Comparison of ENCODE assay signal across 10 mouse cellular contexts in the genomic region with DNA sequence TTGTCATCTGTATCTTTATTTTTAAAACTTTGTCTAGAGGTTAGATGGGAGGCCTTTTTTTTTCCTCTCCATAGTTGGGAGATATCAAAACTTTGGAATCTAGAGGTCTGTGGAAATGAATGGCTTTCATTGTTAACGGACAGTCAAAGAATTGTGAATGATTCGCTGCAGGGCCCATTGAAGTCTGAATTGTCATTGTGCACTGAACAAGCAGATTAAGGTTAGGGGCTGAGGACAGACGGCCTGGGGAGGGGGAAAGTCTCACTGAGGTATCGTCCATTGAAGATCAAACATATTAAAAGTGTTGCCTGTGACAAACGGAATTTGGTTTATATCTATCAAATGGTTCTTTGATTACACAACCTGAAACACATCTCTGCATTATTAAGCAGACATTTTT.
"Had no signal": no experiment of that assay in that cellular context is flagged by ENCODE, and none has a peak within 500 bp of the region (broad histone marks: within the 10 kb centered on the region; RNA-seq: fewer than 3 reads in every experiment).

No protein-coding gene starts in this region.

- H3K9me3 ChIP-seq: limb, embryonic 12.5 days; midbrain, embryonic 15.5 days; neural tube, embryonic 13.5 days had no signal

- H3K4me1 ChIP-seq: midbrain, embryonic 15.5 days had no signal

- H3K4me2 ChIP-seq: limb, embryonic 12.5 days; midbrain, embryonic 15.5 days; neural tube, embryonic 13.5 days had no signal

- H3K36me3 ChIP-seq: limb, embryonic 12.5 days; midbrain, embryonic 15.5 days; neural tube, embryonic 13.5 days had no signal

- DNase-seq: kidney, adult 8-10 months; kidney, postnatal 25 days; lung, adult 18-20 months; right cerebral cortex, adult 18-20 months; right cerebral cortex, postnatal 25 days; thymus, postnatal 36 days had no signal

- H3K9ac ChIP-seq: limb, embryonic 12.5 days; liver, embryonic 14.5 days; midbrain, embryonic 15.5 days; neural tube, embryonic 13.5 days had no signal

- H3K4me3 ChIP-seq: limb, embryonic 12.5 days; midbrain, embryonic 15.5 days; neural tube, embryonic 13.5 days had no signal

- H3K27ac ChIP-seq: liver, embryonic 14.5 days; midbrain, embryonic 15.5 days; neural tube, embryonic 13.5 days had no signal

- ATAC-seq: midbrain, embryonic 15.5 days had no signal

- H3K27me3 ChIP-seq: limb, embryonic 12.5 days; midbrain, embryonic 15.5 days; neural tube, embryonic 13.5 days had no signal
